Mouse (Mus musculus) forebrain, postnatal 0 days (tissue): ENCODE measurements around the gene Cdiptos. TPM values are rescaled to one million over a fixed set of nuclear protein-coding genes. Genes with fewer than 3 reads are reported as not detected.
A peak's percentile ranks its signal among the peaks of the same experiment; 100 is the strongest.

Experiments
- ATAC-seq: fragments of 200-750 bp; cut with Nextera tagmentation; 2 replicates; pipeline ENCODE4 v1.8.0; 2017; ENCODE audit warnings: mild to moderate bottlenecking, moderate library complexity
- DNase-seq: peaks from one replicate; pipeline ENCODE4 v3.0.0-alpha.2; 2015
- H3K27ac ChIP-seq: fragments of 300-500 bp; sonication (generic); 2 replicates; pipeline ENCODE4 v1.5.1; 2014; ENCODE audit warnings: low read depth, mild to moderate bottlenecking, antibody characterized with exemption, low read length, moderate library complexity, mixed read lengths
- H3K27me3 ChIP-seq: fragments of 300-500 bp; sonication (generic); 2 replicates; pipeline ENCODE4 v1.6.1; 2014; ENCODE audit warnings: mild to moderate bottlenecking, low read length, mixed read lengths; ENCODE audit not compliant: insufficient read depth
- H3K36me3 ChIP-seq: fragments of 300-500 bp; sonication (generic); 2 replicates; pipeline ENCODE4 v1.6.1; 2014; ENCODE audit warnings: mild to moderate bottlenecking, moderate library complexity; ENCODE audit not compliant: insufficient read depth
- H3K4me1 ChIP-seq: fragments of 300-500 bp; sonication (generic); 2 replicates; pipeline ENCODE4 v1.6.1; 2014; ENCODE audit warnings: antibody characterized with exemption; ENCODE audit not compliant: insufficient read depth
- H3K4me2 ChIP-seq: fragments of 300-500 bp; sonication (generic); 2 replicates; pipeline ENCODE4 v1.6.1; 2014; ENCODE audit warnings: low read depth, mild to moderate bottlenecking, moderate library complexity
- H3K4me3 ChIP-seq: fragments of 300-500 bp; sonication (generic); 2 replicates; pipeline ENCODE4 v1.5.1; 2014; ENCODE audit warnings: low read depth, low read length, mixed read lengths
- H3K9ac ChIP-seq: fragments of 300-500 bp; sonication (generic); 2 replicates; pipeline ENCODE4 v1.6.1; 2014; ENCODE audit warnings: mild to moderate bottlenecking
- H3K9me3 ChIP-seq: fragments of 300-500 bp; sonication (generic); 2 replicates; pipeline ENCODE4 v1.6.1; 2016; ENCODE audit warnings: low read length
- CTCF ChIP-seq: sonication (generic); IDR thresholded peaks from 2 replicates; pipeline ENCODE4 v1.5.1; 2016; ENCODE audit warnings: antibody characterized with exemption, control low read depth, low read depth
- WGBS: fragments of 180-500 bp; shearing (Covaris S2); extraction: QIAGEN DNeasy Blood & Tissue Kit; methylation state at CpG from one replicate; pipeline ENCODE4 v1.1.7; 2014; 5-methylcytosine and 5-hydroxymethylcytosine counted together
- polyA plus RNA-seq: library from polyadenylated mRNA; unstranded; fragments of >200 nt; fragmentation: Nextera tagmentation; extraction: Ambion mirVana; gene quantifications from 2 replicates; pipeline ENCODE4 v1.2.1, GENCODE M21; 2015
- total RNA-seq: library from RNA; depleted of rRNA; stranded (reverse); fragments of >200 nt; gene quantifications from 2 replicates; pipeline ENCODE4 v1.2.3, GENCODE M21; 2014; rRNA removed

Gene Cdiptos
- total and polyA plus RNA-seq, 2 experiments from 2014 or later, result 0.53 TPM; not detected in 1

DNA sequence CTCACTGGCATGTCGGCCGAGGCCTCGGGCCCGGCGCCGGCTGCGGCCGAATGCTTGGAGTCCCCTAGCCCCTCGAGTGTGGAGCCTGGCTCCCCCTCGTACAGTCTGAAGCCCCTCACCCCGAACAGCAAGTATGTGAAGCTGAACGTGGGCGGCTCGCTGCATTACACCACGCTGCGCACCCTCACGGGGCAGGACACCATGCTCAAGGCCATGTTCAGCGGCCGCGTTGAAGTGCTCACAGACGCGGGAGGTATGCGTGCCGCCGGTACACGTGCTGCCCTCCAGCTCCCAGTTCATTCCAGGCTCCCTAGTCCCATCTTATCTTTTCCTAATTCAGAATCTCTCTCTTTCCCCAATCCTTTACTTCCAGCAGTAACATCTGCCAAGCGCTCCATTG lies 46.9 kb downstream of the Cdiptos start:
- under 1% methylated on average over 27 of the region's 27 CpGs for WGBS
- peak overlapping the region; percentile 81 for H3K4me3 ChIP-seq
- H3K4me2 ChIP-seq, result peak overlapping the region; percentile 92
- no peak for TF ChIP-seq CTCF
- H3K27ac ChIP-seq, result peak overlapping the region; percentile 74
- H3K9ac ChIP-seq, result peak overlapping the region; percentile 73
- ATAC-seq (peak; percentile 75), DNase-seq (no peak)
- no peaks in the 10 kb centered on the region for H3K27me3 ChIP-seq
- peaks cover 8% of the 10 kb centered on the region; the same call in 1 of the 2 replicates for H3K4me1 ChIP-seq
- H3K9me3 ChIP-seq, result no peaks in the 10 kb centered on the region
- H3K36me3 ChIP-seq, result peaks cover 11% of the 10 kb centered on the region; the same call in 1 of the 2 replicates

DNA sequence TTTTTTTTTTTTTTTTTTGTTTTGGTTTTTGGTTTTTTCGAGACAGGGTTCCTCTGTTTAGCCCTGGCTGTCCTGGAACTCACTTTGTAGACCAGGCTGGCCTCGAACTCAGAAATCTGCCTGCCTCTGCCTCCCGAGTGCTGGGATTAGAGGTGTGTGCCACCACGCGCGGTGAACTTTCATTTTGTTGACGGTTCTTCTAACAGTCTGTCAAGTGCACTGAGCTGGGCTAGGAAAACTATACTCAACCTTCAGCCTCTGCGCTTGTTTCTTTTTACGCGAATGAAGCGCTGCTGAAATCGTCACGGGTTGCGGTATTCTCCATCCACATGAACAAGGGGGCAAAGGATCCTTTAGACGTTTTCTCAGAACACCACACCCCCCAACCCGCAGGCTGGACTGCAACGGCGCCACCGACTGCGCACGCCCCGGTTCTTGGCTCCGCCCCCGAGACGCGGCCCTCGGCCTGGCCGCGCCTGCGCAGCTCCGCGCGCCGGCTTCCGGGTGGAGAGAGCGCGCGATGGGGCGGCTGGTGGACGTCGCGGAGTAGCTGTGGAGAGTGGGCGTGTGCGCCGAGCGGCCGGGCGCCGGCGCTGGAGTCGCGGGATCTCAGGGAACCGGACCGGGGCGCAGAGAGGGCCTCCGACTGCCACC lies 47.4 kb downstream of the Cdiptos start, which contains the start of gene Kctd13:
TSS of gene Kctd13 (plus strand) at position 496 of the 654 bp plus-strand sequence.
- H3K4me3 ChIP-seq, result peak within 1 kb of the TSS; percentile 81
- peak within 1 kb of the TSS; percentile 73 for H3K9ac ChIP-seq
- peak within 1 kb of the TSS; percentile 74 for H3K27ac ChIP-seq
- H3K4me1 ChIP-seq, result peaks cover 8% of the 10 kb centered on the region; the same call in 1 of the 2 replicates
- H3K9me3 ChIP-seq, result no peaks in the 10 kb centered on the region
- peaks cover 9% of the 10 kb centered on the region; the same call in 1 of the 2 replicates for H3K36me3 ChIP-seq
- ATAC-seq (peak; percentile 98), DNase-seq (peak; percentile 94)
- H3K27me3 ChIP-seq, result no peaks in the 10 kb centered on the region
- no peak for TF ChIP-seq CTCF
- WGBS, result 4% methylated on average over 55 of the region's 56 CpGs
- H3K4me2 ChIP-seq, result peak within 1 kb of the TSS; percentile 92

DNA sequence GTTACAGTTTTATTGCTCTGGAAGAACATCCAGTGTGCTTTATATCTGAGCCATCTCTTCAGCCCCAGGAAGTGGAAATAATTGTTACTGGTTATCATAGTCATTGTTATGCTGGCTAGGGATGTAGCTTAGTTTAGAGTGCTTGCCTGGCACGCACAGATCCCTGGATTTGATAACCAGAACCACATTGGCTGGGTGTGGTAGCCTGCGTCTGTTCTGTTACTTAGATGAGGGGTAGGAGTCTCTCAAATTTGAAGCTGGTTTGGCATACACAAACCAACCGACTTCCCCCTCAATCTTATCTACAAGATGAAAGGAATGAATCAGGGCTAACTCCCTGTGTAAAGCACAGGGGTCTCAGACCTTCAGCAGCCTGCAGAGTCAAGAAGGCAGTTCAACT lies 49.6 kb downstream of the Cdiptos start:
- H3K27ac ChIP-seq, result no peak overlapping the region
- H3K27me3 ChIP-seq, result no peaks in the 10 kb centered on the region
- peaks cover 8% of the 10 kb centered on the region; the same call in 1 of the 2 replicates for H3K4me1 ChIP-seq
- no peaks in the 10 kb centered on the region for H3K36me3 ChIP-seq
- H3K4me3 ChIP-seq, result no peak overlapping the region
- no peak for ATAC-seq
- no peak for TF ChIP-seq CTCF
- no peak overlapping the region for H3K9ac ChIP-seq
- 63% methylated on average over 3 of the region's 3 CpGs for WGBS
- no peak for DNase-seq
- H3K4me2 ChIP-seq, result no peak overlapping the region
- H3K9me3 ChIP-seq, result no peaks in the 10 kb centered on the region

DNA sequence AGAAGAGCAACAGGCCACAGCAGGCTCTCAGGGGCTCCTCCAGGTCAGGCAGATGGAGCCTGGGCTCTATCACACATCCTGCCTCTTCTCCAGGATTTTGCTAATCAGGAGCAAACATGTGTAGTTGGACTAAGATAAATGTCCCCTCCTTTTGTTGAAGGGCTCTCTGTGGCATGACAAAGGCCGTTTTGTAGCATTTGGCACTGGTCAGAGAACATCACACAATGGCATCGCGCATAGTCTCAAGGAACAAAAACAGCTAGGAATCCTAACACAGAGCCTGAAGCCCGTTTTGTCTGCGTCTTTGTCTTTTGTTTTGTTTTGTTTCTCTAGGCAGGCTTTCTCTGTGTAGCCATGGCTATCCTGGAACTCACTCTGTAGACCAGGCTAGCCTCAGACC lies 51.9 kb downstream of the Cdiptos start:
- WGBS, result 47% methylated on average over 5 of the region's 5 CpGs
- Histone ChIP-seq H3K4me3 (no peak overlapping the region), H3K27me3 (no peaks in the 10 kb centered on the region), H3K27ac (no peak overlapping the region), H3K4me1 (no peaks in the 10 kb centered on the region), H3K9ac (no peak overlapping the region), H3K9me3 (no peaks in the 10 kb centered on the region), H3K4me2 (no peak overlapping the region), H3K36me3 (no peaks in the 10 kb centered on the region)
- TF ChIP-seq CTCF, result no peak
- no peak for DNase-seq
- ATAC-seq, result no peak

DNA sequence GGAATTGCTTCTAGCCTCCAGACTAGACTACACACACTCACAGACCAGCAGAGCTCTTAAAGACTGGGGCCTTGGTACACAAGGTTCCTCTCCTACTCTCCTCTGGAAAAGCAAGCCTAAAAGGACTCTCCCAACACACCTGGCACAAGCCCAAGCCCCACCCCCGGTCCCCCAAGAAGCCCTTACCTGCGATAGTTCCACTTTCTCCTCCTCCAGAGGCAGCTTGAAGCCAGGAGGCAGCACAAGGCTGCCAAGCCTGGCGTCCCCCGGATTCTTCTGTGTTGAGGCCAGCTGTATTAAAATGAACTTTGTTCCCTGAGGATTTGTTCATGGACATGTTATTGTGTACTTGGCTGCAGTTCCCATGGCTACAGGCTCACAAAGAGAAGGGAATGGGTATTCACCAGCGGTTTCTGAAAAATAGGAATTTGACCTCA lies 53.3 kb downstream of the Cdiptos start, which contains the start of gene Tmem219:
TSS of gene Tmem219 (minus strand) at position 294 of the 437 bp plus-strand sequence.
- no peak within 1 kb of the TSS for H3K4me3 ChIP-seq
- ATAC-seq, result peak; percentile 47

More for the DNA sequence above, 53.3 kb downstream of the Cdiptos start, which contains the start of gene Tmem219:
- Histone ChIP-seq H3K27ac (peak within 1 kb of the TSS; percentile 40; the same call in 1 of the 2 replicates), H3K9me3 (no peaks in the 10 kb centered on the region), H3K9ac (no peak within 1 kb of the TSS), H3K4me1 (no peaks in the 10 kb centered on the region), H3K27me3 (no peaks in the 10 kb centered on the region), H3K4me2 (no peak within 1 kb of the TSS), H3K36me3 (no peaks in the 10 kb centered on the region)
- WGBS, result 15% methylated on average over 5 of the region's 5 CpGs
- DNase-seq, result peak; percentile 26
- TF ChIP-seq CTCF, result no peak

Other genes with a start within 250 kb of the Cdiptos start
- gene Mapk3, start 216.5 kb downstream of the Cdiptos start, total RNA-seq, result 108 and 131 TPM in 2 replicates
- gene Mapk3, start 216.5 kb downstream of the Cdiptos start, polyA plus RNA-seq, result 118 and 133 TPM in 2 replicates
- 1.2 and 2.5 TPM in 2 replicates for gene Gdpd3, start 209.8 kb downstream of the Cdiptos start, total RNA-seq
- gene Gdpd3, start 209.8 kb downstream of the Cdiptos start, polyA plus RNA-seq, result 0.93 and 0.97 TPM in 2 replicates
- 162 and 237 TPM in 2 replicates for gene Ypel3, start 199.1 kb downstream of the Cdiptos start, total RNA-seq
- 223 and 250 TPM in 2 replicates for gene Ypel3, start 199.1 kb downstream of the Cdiptos start, polyA plus RNA-seq
- 0.31 and 0.38 TPM in 2 replicates for gene Tbx6, start 194.6 kb downstream of the Cdiptos start, total RNA-seq
- 0.10 and 0.11 TPM in 2 replicates for gene Tbx6, start 194.6 kb downstream of the Cdiptos start, polyA plus RNA-seq
- gene Ppp4c, start 183.6 kb downstream of the Cdiptos start, total RNA-seq, result 114 and 119 TPM in 2 replicates
- 161 and 172 TPM in 2 replicates for gene Ppp4c, start 183.6 kb downstream of the Cdiptos start, polyA plus RNA-seq
- 33.2 and 34.4 TPM in 2 replicates for gene Fam57b, start 178.4 kb downstream of the Cdiptos start, total RNA-seq
- gene Fam57b, start 178.4 kb downstream of the Cdiptos start, polyA plus RNA-seq, result 39.0 and 42.6 TPM in 2 replicates
- gene 4930451I11Rik, start 144.5 kb downstream of the Cdiptos start, total RNA-seq, result not detected in 2 replicates
- 0.62 TPM in 1 of 2 replicates, not detected in the other for gene 4930451I11Rik, start 144.5 kb downstream of the Cdiptos start, polyA plus RNA-seq
- gene Doc2a, start 128.7 kb downstream of the Cdiptos start, total RNA-seq, result 35.7 and 148 TPM in 2 replicates
- 31.5 and 32.5 TPM in 2 replicates for gene Doc2a, start 128.7 kb downstream of the Cdiptos start, polyA plus RNA-seq
- gene Hirip3, start 114.1 kb downstream of the Cdiptos start, total RNA-seq, result 11.7 and 21.3 TPM in 2 replicates
- gene Hirip3, start 114.1 kb downstream of the Cdiptos start, polyA plus RNA-seq, result 9.9 and 19.5 TPM in 2 replicates
- gene Ino80e, start 113.7 kb downstream of the Cdiptos start, total RNA-seq, result 62.8 and 69.9 TPM in 2 replicates
- 102 and 107 TPM in 2 replicates for gene Ino80e, start 113.7 kb downstream of the Cdiptos start, polyA plus RNA-seq
- gene Taok2, start 91.4 kb downstream of the Cdiptos start, total RNA-seq, result 100 and 110 TPM in 2 replicates
- 30.5 and 42.6 TPM in 2 replicates for gene Taok2, start 91.4 kb downstream of the Cdiptos start, polyA plus RNA-seq
- 22.8 and 23.8 TPM in 2 replicates for gene Tmem219, start 53.2 kb downstream of the Cdiptos start, total RNA-seq
- gene Tmem219, start 53.2 kb downstream of the Cdiptos start, polyA plus RNA-seq, result 44.7 and 45.4 TPM in 2 replicates
- 140 and 142 TPM in 2 replicates for gene Kctd13, start 47.2 kb downstream of the Cdiptos start, total RNA-seq
- gene Kctd13, start 47.2 kb downstream of the Cdiptos start, polyA plus RNA-seq, result 218 and 222 TPM in 2 replicates
- gene Asphd1, start 26.5 kb downstream of the Cdiptos start, total RNA-seq, result 14.3 and 37.2 TPM in 2 replicates
- gene Asphd1, start 26.5 kb downstream of the Cdiptos start, polyA plus RNA-seq, result 10.3 and 13.6 TPM in 2 replicates
- 104 and 160 TPM in 2 replicates for gene Sez6l2, start 25.5 kb downstream of the Cdiptos start, total RNA-seq
- gene Sez6l2, start 25.5 kb downstream of the Cdiptos start, polyA plus RNA-seq, result 38.3 and 45.3 TPM in 2 replicates
- gene Cdipt, start 184 bp downstream of the Cdiptos start, total RNA-seq, result 120 and 158 TPM in 2 replicates
- gene Cdipt, start 184 bp downstream of the Cdiptos start, polyA plus RNA-seq, result 134 and 137 TPM in 2 replicates
- gene Mvp, start 38.5 kb upstream of the Cdiptos start, total RNA-seq, result 4.8 and 6.9 TPM in 2 replicates
- gene Mvp, start 38.5 kb upstream of the Cdiptos start, polyA plus RNA-seq, result 3.3 and 3.4 TPM in 2 replicates
- 3.8 TPM in 1 of 2 replicates, not detected in the other for gene Pagr1b, start 40.4 kb upstream of the Cdiptos start, total RNA-seq
- 1.0 TPM in 1 of 2 replicates, not detected in the other for gene Pagr1b, start 40.4 kb upstream of the Cdiptos start, polyA plus RNA-seq
- 19.2 and 21.9 TPM in 2 replicates for gene Pagr1a, start 41.3 kb upstream of the Cdiptos start, total RNA-seq
- gene Pagr1a, start 41.3 kb upstream of the Cdiptos start, polyA plus RNA-seq, result 18.1 and 31.6 TPM in 2 replicates
- 49.1 and 53.6 TPM in 2 replicates for gene Gm42742, start 45.0 kb upstream of the Cdiptos start, total RNA-seq
- 36.7 and 42.2 TPM in 2 replicates for gene Gm42742, start 45.0 kb upstream of the Cdiptos start, polyA plus RNA-seq
- gene Prrt2, start 45.1 kb upstream of the Cdiptos start, total RNA-seq, result 68.2 and 77.8 TPM in 2 replicates
- gene Prrt2, start 45.1 kb upstream of the Cdiptos start, polyA plus RNA-seq, result 84.1 and 84.3 TPM in 2 replicates
- gene Maz, start 50.9 kb upstream of the Cdiptos start, total RNA-seq, result 176 and 200 TPM in 2 replicates
- 69.5 and 73.9 TPM in 2 replicates for gene Maz, start 50.9 kb upstream of the Cdiptos start, polyA plus RNA-seq
- 6.2 and 6.5 TPM in 2 replicates for gene Kif22, start 66.4 kb upstream of the Cdiptos start, total RNA-seq
- 16.6 and 17.3 TPM in 2 replicates for gene Kif22, start 66.4 kb upstream of the Cdiptos start, polyA plus RNA-seq
- not detected in 2 replicates for gene Zg16, start 111.2 kb upstream of the Cdiptos start, total RNA-seq
- gene Zg16, start 111.2 kb upstream of the Cdiptos start, polyA plus RNA-seq, result not detected in 2 replicates
- 1.4 and 1.5 TPM in 2 replicates for gene AI467606, start 115.3 kb upstream of the Cdiptos start, total RNA-seq
- gene AI467606, start 115.3 kb upstream of the Cdiptos start, polyA plus RNA-seq, result 1.1 and 1.3 TPM in 2 replicates
- 0.54 and 0.90 TPM in 2 replicates for gene Qprt, start 146.1 kb upstream of the Cdiptos start, total RNA-seq
- 0.84 and 1.2 TPM in 2 replicates for gene Qprt, start 146.1 kb upstream of the Cdiptos start, polyA plus RNA-seq
- 0.14 and 0.15 TPM in 2 replicates for gene Spn, start 161.7 kb upstream of the Cdiptos start, total RNA-seq
- 0.10 TPM in 1 of 2 replicates, not detected in the other for gene Spn, start 161.7 kb upstream of the Cdiptos start, polyA plus RNA-seq
- 89.9 and 131 TPM in 2 replicates for gene Cd2bp2, start 220.0 kb upstream of the Cdiptos start, total RNA-seq
- gene Cd2bp2, start 220.0 kb upstream of the Cdiptos start, polyA plus RNA-seq, result 55.0 and 67.5 TPM in 2 replicates
- 63.8 and 68.7 TPM in 2 replicates for gene Tbc1d10b, start 232.4 kb upstream of the Cdiptos start, total RNA-seq
- 18.1 and 24.8 TPM in 2 replicates for gene Tbc1d10b, start 232.4 kb upstream of the Cdiptos start, polyA plus RNA-seq
- 0.52 and 1.6 TPM in 2 replicates for gene Mylpf, start 232.8 kb upstream of the Cdiptos start, total RNA-seq
- gene Mylpf, start 232.8 kb upstream of the Cdiptos start, polyA plus RNA-seq, result 1.8 and 3.2 TPM in 2 replicates